Mouse (Mus musculus) lung, postnatal 10 days (tissue): ENCODE measurements at regions not wholly inside any gene's neighbourhood (a gene's known extent, or its start where the extent isn't known, plus 50 kb on each side); places are given as distances from the start of the nearest gene placed in this dataset.

Experiments
- DNase-seq: peaks from one replicate; pipeline ENCODE4 v3.0.0; 2021

DNA sequence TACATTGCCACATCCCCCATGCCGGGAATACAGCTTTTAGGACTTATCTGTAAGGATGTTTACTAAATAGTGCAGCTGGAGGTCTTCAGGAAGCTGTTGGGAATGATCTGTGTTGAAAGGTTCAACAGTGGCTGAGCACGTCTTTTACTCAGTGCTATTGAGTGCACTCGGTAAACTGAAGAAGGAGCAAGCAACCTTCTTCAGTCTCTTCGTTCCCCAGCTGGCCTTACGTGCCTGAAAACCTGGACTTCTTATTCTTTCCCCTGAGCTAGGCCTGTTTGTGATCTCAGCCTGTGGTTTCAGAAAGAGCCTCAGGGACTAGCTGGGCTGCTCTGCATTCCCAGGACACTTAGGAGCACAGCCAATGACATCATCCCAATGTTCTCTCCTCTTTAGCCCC, 51.2 kb upstream of the Rhox5 start:
- DNase-seq, result peak; percentile 0

DNA sequence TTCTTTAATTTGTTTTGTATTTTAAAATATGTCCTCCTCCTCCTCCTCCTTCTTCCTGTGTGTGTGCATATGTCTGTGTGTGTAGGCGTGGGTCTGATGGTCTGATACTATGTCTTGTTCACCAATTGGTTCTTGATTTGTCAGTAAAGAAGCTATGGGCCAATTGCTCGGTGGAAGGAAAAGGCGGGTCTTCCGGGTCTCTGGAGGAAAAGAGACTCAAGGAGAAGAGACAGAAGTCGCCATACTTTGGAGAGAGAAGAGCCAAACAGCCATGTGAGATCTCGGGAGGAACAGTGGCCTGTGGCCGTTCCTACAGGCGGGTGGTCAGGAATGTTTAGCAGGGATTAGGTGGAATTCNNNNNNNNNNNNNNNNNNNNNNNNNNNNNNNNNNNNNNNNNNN, 50.3 kb upstream of the Rhox5 start:
- no peak for DNase-seq
